Mouse (Mus musculus) forebrain, embryonic 11.5 days (tissue): ENCODE measurements around the gene Mlh1. TPM values are rescaled to one million over a fixed set of nuclear protein-coding genes. Genes with fewer than 3 reads are reported as not detected.

Source experiments
- ATAC-seq: fragments of 200-750 bp; cut with Nextera tagmentation; replicated peaks from 2 replicates; pipeline ENCODE4 v1.8.0; 2017; ENCODE audit warnings: moderate TSS enrichment; ENCODE audit not compliant: low FRiP score
- DNase-seq: peaks from one replicate; pipeline ENCODE4 v3.0.0-alpha.2; 2017; ENCODE audit warnings: low spot score
- H3K27ac ChIP-seq: fragments of 300-500 bp; sonication (generic); 2 replicates; pipeline ENCODE4 v1.5.1; 2014; ENCODE audit warnings: low read depth, low read length
- H3K27me3 ChIP-seq: fragments of 300-500 bp; sonication (generic); 2 replicates; pipeline ENCODE4 v1.6.1; 2014; ENCODE audit warnings: mild to moderate bottlenecking, low read length, mixed read lengths; ENCODE audit not compliant: control insufficient read depth, insufficient read depth
- H3K36me3 ChIP-seq: fragments of 300-500 bp; sonication (generic); 2 replicates; pipeline ENCODE4 v1.6.1; 2014; ENCODE audit warnings: mild to moderate bottlenecking, low read length, moderate library complexity, mixed read lengths; ENCODE audit not compliant: control insufficient read depth, insufficient read depth
- H3K4me1 ChIP-seq: fragments of 300-500 bp; sonication (generic); replicated peaks from 2 replicates; pipeline ENCODE4 v1.6.1; 2014; ENCODE audit warnings: low read length, mixed read lengths; ENCODE audit not compliant: control insufficient read depth, insufficient read depth
- H3K4me2 ChIP-seq: fragments of 300-500 bp; sonication (generic); 2 replicates; pipeline ENCODE4 v1.6.1; 2014; ENCODE audit warnings: low read depth, mild to moderate bottlenecking, low read length, moderate library complexity, mixed read lengths; ENCODE audit not compliant: severe bottlenecking
- H3K4me3 ChIP-seq: fragments of 300-500 bp; sonication (generic); 2 replicates; pipeline ENCODE4 v1.5.1; 2014; ENCODE audit warnings: low read depth, low read length
- H3K9ac ChIP-seq: fragments of 300-500 bp; sonication (generic); 2 replicates; pipeline ENCODE4 v1.6.1; 2014; ENCODE audit warnings: low read length
- H3K9me3 ChIP-seq: fragments of 300-500 bp; sonication (generic); 2 replicates; pipeline ENCODE4 v1.6.1; 2016; ENCODE audit warnings: low read length, mixed read lengths; ENCODE audit not compliant: control insufficient read depth
- WGBS: fragments of 180-500 bp; shearing (Covaris S2); extraction: QIAGEN DNeasy Blood & Tissue Kit; methylation state at CpG from one replicate; pipeline ENCODE4 v1.1.7; 2014; 5-methylcytosine and 5-hydroxymethylcytosine counted together
- polyA plus RNA-seq: library from polyadenylated mRNA; unstranded; fragments of >200 nt; fragmentation: Nextera tagmentation; extraction: Ambion mirVana; gene quantifications from 2 replicates; pipeline ENCODE4 v1.2.1, GENCODE M21; 2014

Mlh1 gene
- polyA plus RNA-seq, 1 experiment from 2014 or later, result 54.7 TPM

DNA sequence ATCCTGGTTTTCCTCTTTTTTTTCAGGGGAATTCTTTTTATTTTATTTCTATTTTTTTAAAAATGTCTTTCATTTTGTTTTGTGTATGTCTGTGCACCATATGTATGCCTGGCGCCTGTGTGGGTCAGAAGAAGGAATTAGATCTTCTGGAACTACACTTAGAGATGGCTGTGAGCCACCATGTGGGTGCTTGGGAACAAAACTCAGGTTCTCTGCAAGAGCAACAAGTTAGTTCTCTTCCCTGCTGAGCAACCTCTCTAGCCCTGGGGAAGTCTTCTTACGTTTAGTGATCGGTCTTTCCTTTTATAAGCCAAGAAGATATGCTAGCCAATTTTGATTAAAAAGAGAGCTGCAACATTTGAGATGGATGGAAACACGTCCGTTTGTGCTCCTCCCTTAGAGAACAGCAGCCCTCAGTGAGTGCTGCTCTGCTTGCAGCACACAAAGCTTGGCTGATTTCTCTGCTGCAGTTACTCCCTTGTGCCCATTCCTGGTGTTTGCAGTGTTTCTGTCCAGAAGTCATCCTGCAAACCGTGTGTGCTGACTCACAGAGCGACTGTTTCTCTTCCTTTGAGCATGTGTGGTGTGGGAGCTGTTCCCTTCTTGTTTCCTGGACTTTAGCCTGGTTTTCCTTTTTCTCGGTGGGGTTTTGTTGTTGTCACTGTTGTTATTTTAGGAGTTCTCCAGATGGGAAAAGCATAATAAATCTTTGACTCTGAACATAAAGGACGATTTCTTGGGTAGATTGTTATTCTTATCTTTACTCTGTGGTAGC, 66.8 kb downstream of the Mlh1 start:
- Histone ChIP-seq H3K4me3 (no peak overlapping the region), H3K4me1 (no peaks in the 10 kb centered on the region), H3K27ac (no peak overlapping the region), H3K9ac (no peak overlapping the region), H3K4me2 (no peak overlapping the region), H3K36me3 (no peaks in the 10 kb centered on the region; the same call in 1 of the 2 replicates), H3K9me3 (no peaks in the 10 kb centered on the region), H3K27me3 (no peaks in the 10 kb centered on the region)
- WGBS, result 85% methylated on average over 9 of the region's 9 CpGs
- no peak for ATAC-seq
- DNase-seq, result no peak

DNA sequence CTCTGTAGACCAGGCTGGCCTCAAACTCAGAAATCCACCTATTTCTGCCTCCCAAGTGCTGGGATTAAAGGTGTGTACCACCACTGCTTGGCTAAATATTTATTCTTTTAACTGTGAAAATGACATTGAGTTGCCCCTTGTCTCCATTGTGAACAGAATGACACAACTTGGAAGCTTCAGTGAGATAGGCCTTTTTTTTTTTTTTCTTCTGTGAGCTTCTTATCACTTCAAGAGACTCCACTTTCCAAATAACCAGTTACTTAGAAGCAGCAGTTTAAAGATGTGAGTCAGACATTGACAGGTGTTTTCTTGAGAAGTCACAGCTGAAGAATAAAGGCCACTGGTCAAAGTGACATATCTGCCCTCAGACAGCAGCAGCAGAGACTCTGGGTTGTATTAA, 71.4 kb downstream of the Mlh1 start:
- Histone ChIP-seq H3K4me2 (no peak overlapping the region), H3K27me3 (no peaks in the 10 kb centered on the region), H3K36me3 (no peaks in the 10 kb centered on the region), H3K9ac (no peak overlapping the region), H3K4me3 (no peak overlapping the region), H3K27ac (no peak overlapping the region), H3K4me1 (no peaks in the 10 kb centered on the region), H3K9me3 (no peaks in the 10 kb centered on the region)
- DNase-seq (no peak), ATAC-seq (no peak)

GRCm38 (mm10) chr9:111198332-111198731, 73.3 kb downstream of the Mlh1 start:
- WGBS, result 94% methylated on average over 1 of the region's 1 CpGs
- H3K27ac ChIP-seq, result no peak overlapping the region
- no peaks in the 10 kb centered on the region for H3K4me1 ChIP-seq
- H3K4me3 ChIP-seq, result no peak overlapping the region
- no peaks in the 10 kb centered on the region for H3K9me3 ChIP-seq
- no peaks in the 10 kb centered on the region for H3K36me3 ChIP-seq
- no peak for DNase-seq
- no peak for ATAC-seq
- no peak overlapping the region for H3K4me2 ChIP-seq
- no peaks in the 10 kb centered on the region for H3K27me3 ChIP-seq
- no peak overlapping the region for H3K9ac ChIP-seq

GRCm38 (mm10) chr9:111197712-111198111, 73.9 kb downstream of the Mlh1 start:
- H3K36me3 ChIP-seq, result no peaks in the 10 kb centered on the region
- H3K4me3 ChIP-seq, result no peak overlapping the region
- no peak overlapping the region for H3K4me2 ChIP-seq
- no peak for DNase-seq
- H3K9me3 ChIP-seq, result no peaks in the 10 kb centered on the region
- no peak for ATAC-seq
- no peak overlapping the region for H3K27ac ChIP-seq
- no peak overlapping the region for H3K9ac ChIP-seq
- no peaks in the 10 kb centered on the region for H3K4me1 ChIP-seq
- 92% methylated on average over 4 of the region's 4 CpGs for WGBS
- H3K27me3 ChIP-seq, result no peaks in the 10 kb centered on the region

- 97% methylated on average over 3 of the region's 3 CpGs for WGBS
- no peak overlapping the region for H3K4me2 ChIP-seq
- no peaks in the 10 kb centered on the region for H3K27me3 ChIP-seq
- H3K4me1 ChIP-seq, result no peaks in the 10 kb centered on the region
- no peaks in the 10 kb centered on the region for H3K36me3 ChIP-seq
- no peaks in the 10 kb centered on the region for H3K9me3 ChIP-seq
- H3K9ac ChIP-seq, result no peak overlapping the region
- no peak for ATAC-seq
- no peak overlapping the region for H3K27ac ChIP-seq
- DNase-seq, result no peak
- H3K4me3 ChIP-seq, result no peak overlapping the region
Measured at GRCm38 (mm10) chr9:111197116-111197515, 74.5 kb downstream of the Mlh1 start.

DNA sequence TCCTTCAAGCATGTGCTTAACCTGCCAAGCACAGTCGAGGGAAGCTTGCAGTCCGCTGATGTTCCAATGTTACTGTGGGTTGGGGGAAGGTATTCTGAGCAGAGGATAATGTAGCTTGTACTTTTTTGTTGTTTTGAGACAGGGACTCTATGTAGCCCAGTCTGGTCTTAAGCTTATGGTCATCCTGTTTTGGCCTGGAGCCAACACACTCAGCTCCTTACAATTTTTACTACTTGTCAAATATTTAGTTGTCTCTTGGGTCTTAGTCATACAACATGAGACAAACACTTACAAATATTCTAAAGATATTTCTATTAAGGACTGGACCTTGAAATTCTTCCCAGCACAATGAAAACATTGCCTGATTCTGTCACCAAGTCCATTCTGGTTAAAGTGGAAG, 78.4 kb downstream of the Mlh1 start:
- Histone ChIP-seq H3K4me3 (no peak overlapping the region), H3K36me3 (peaks cover 2% of the 10 kb centered on the region; the same call in 1 of the 2 replicates), H3K27ac (no peak overlapping the region), H3K4me2 (no peak overlapping the region), H3K9me3 (no peaks in the 10 kb centered on the region), H3K27me3 (no peaks in the 10 kb centered on the region), H3K4me1 (no peaks in the 10 kb centered on the region), H3K9ac (no peak overlapping the region)
- WGBS, result 95% methylated on average over 2 of the region's 2 CpGs
- ATAC-seq (no peak), DNase-seq (no peak)

GRCm38 (mm10) chr9:111188731-111189130, 82.9 kb downstream of the Mlh1 start:
- Histone ChIP-seq H3K4me1 (peaks cover 2% of the 10 kb centered on the region; the same call in 1 of the 2 replicates), H3K9ac (no peak overlapping the region), H3K36me3 (peaks cover 2% of the 10 kb centered on the region; the same call in 1 of the 2 replicates), H3K4me2 (no peak overlapping the region), H3K9me3 (no peaks in the 10 kb centered on the region), H3K4me3 (no peak overlapping the region), H3K27me3 (no peaks in the 10 kb centered on the region), H3K27ac (no peak overlapping the region)
- DNase-seq, result no peak
- ATAC-seq, result no peak
- WGBS, result 90% methylated on average over 7 of the region's 7 CpGs

- no peak for ATAC-seq
- WGBS, result 81% methylated on average over 6 of the region's 6 CpGs
- Histone ChIP-seq H3K4me1 (peaks cover 2% of the 10 kb centered on the region; the same call in 1 of the 2 replicates), H3K9ac (no peak overlapping the region), H3K36me3 (peaks cover 2% of the 10 kb centered on the region; the same call in 1 of the 2 replicates), H3K27me3 (no peaks in the 10 kb centered on the region), H3K4me2 (no peak overlapping the region), H3K4me3 (no peak overlapping the region), H3K27ac (no peak overlapping the region), H3K9me3 (no peaks in the 10 kb centered on the region)
- no peak for DNase-seq
Measured at GRCm38 (mm10) chr9:111186861-111187260, 84.7 kb downstream of the Mlh1 start.

DNA sequence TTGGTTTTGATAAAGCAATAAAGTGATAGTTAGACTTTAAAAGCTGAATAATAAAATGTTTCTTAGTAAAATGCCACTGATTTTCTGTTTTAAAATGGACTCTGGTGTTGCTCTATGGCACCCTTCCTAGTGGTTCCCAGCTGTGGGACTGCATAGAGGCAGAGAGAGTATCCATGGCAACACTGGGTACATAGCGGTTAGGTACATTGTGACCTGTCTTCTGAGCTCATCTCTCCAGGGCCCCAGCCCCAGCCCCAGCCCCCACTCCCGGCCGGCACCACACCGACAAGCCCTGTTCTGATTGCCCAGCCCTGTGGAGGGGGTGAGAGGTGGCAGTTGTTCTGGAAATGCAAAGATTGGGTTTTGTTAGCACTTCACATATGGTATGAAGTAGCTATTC, 86.7 kb downstream of the Mlh1 start:
- ATAC-seq (peak; percentile 56; the same call in 1 of the 2 replicates), DNase-seq (no peak)
- 34% methylated on average over 4 of the region's 4 CpGs for WGBS
- Histone ChIP-seq H3K27ac (no peak overlapping the region), H3K4me2 (no peak overlapping the region), H3K27me3 (no peaks in the 10 kb centered on the region), H3K4me1 (peaks cover 2% of the 10 kb centered on the region; the same call in 1 of the 2 replicates), H3K9ac (no peak overlapping the region), H3K36me3 (peaks cover 2% of the 10 kb centered on the region; the same call in 1 of the 2 replicates), H3K4me3 (no peak overlapping the region), H3K9me3 (no peaks in the 10 kb centered on the region)
